Mouse (Mus musculus): ENCODE results near the gene Gm10073.

The Gm10073 gene

GRCm38 (mm10) chr8:106550906-106551305 lies 22.4 kb downstream of the Gm10073 start:
- no peak for DNase-seq (ENCODE audit: low read depth)

DNA sequence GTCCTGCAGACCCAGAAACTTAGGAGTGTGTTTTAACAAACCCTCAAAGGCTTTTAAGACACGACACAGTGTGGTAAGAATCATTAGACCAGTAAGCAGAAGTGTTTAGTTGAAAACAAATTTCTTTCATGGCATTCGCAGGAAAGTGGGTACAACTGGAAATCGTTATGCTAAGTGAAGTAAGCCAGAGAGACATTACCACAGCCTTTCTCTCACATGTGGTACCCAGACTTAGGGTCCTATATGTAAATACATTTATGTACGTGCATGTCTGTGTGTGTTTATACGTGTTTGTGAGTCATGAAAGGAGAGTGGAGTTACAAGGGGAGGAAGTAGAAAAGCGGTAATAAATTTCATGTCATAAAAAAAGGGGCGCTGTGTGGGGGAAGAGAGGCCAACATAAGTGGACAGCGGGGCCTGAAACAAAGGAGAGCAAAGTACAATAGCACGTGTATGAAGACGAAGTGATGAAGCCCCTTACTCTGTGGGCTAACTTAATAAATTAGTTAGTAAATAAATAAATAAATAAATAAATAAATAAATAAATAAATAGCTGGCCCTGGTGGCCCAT lies 24.8 kb downstream of the Gm10073 start:
- no peak for DNase-seq (ENCODE audit: low read depth)

GRCm38 (mm10) chr8:106546746-106547145 lies 26.5 kb downstream of the Gm10073 start:
- DNase-seq (ENCODE audit: low read depth) = peak; percentile 51

DNA sequence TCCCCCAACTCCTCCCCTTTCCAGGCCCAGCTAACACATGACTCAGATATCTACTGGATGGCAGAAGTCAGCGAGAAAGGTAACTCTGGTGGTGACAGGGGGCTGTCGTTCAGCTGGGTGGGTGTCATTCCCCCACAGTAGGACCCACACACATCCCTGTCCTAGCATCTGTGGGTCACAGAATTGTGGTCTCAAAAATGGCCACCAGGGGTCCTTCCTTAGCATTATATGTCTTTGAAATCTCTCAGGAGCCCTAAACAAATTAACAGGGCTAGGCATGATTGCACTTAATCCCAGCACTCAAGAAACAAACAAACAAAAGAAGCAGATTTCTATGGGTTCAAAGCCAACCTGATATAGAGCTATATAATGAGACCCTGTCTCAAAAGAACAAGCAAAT lies 28.1 kb downstream of the Gm10073 start:
- peak; percentile 28 for DNase-seq (ENCODE audit: low read depth)

- no peak for DNase-seq (ENCODE audit: low read depth)
These were observed 30.2 kb downstream of the Gm10073 start for GRCm38 (mm10) chr8:106543043-106543442.

- no peak for DNase-seq (ENCODE audit: low read depth)
These were observed 32.3 kb downstream of the Gm10073 start for GRCm38 (mm10) chr8:106541002-106541401.

DNA sequence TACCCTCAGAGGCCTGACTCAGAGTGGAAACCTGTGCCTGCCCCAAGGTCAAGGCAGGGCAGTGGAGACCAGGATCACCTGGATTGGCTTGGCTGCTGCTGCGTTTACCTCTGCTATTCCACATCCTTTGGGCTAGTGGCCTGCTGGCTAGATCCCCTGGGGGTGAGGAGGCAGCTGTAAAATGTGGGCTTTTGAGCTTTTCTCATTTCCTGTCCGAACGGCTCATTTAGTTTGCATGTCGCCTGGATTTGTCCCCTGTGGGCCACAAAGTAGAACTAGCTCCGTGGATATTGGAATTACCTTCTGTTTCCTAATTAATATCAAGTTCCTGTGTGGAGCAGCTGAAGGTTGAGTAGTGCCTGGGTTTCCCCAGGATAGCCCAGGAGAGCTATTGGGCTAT lies 34.1 kb downstream of the Gm10073 start:
- no peak for DNase-seq (ENCODE audit: low read depth)

GRCm38 (mm10) chr8:106535448-106535847 lies 37.8 kb downstream of the Gm10073 start:
- DNase-seq (ENCODE audit: low read depth) = peak; percentile 53

GRCm38 (mm10) chr8:106534449-106534848 lies 38.8 kb downstream of the Gm10073 start:
- DNase-seq (ENCODE audit: low read depth) = peak; percentile 80

DNA sequence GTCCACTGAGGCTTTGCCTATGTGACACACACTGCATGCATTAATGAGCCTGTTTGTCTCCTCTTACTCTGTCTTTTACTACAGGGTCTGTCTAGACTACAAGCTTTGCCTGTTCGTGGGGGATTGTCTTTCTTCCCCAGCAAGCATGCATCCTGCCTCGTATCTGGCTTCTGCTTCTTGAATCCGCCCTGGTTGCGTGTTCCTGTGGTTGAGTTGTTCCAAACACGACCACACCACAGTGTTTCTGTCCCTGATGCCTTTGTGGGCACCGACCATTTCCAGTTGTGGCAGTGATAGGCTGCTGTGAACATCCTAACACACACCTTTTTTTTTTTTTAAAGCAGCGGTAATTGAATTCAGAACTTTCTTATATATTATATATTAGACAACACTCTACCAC lies 39.6 kb downstream of the Gm10073 start:
- DNase-seq (ENCODE audit: low read depth) = peak; percentile 41

- peak; percentile 38 for DNase-seq (ENCODE audit: low read depth)
These were observed 42.7 kb downstream of the Gm10073 start for GRCm38 (mm10) chr8:106530566-106530965.

GRCm38 (mm10) chr8:106529885-106530482 lies 43.3 kb downstream of the Gm10073 start:
- DNase-seq (ENCODE audit: low read depth) = no peak

DNA sequence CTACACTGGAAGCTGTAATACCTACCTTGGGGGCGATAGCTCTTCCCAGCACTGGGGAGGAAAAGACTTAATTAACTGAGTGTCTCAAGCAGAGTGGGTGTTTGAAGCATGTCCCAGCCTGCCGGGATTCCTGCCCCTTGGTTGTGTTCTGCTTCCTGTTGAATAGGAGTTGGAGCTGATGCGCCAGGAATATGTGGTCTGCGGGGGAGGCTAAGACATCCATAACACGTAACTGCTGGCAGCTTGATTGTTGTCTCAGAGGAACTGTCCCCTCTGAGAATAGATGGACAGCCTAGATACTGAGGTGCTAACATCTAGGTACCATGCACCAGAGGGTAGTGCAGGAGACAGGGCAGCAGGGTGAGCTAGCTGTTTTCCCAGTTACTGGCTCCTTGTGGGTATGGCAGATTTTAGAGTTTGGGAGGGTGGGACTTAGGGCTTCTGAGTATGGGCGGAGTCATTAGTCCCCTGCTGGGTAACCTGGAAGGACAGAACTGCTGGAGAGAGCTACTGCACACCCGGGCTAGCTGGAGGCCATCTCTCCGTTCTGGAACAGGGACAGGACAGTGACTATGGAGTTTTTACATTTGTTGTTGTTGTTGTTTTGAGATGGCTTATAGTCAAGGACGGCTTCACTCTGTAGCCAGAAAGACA lies 44.5 kb downstream of the Gm10073 start:
- DNase-seq (ENCODE audit: low read depth) = no peak

DNA sequence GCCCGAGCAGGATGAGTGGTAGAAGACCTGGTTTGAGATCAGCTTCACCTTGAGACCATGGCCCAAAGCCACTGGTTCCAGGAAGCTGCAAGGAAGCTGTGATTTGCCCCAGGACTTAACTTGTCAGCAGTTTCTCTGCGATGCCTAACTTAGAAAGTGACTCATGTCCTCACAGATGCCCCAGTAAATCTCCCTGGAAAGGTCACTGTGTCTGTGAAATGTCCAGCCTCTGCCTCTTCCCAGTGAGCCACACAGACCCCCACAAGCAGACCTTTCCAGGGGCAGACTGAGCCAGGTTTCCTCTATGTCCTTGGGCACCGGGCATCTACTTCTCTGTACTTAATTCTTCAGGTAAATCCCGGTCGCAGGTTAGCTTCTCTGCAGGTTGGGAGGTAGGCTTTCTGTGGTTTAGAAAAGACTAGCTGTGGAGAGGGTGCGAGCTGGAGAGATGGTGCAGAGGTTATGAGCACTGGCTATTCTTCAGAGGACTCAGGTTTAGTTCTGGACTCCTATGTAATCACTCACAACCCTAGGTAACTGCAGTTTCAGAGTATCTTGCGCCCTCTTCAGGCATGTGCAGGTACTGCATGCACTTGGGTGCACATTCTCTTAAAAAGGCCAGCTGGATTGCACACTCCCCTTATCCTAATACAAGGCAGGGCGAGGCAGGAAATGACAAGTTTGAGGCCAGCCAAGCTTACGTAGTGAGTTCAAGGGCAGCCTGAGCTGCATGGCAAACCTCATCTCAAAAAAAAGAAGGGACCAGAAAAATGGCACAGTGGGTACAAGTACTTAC lies 45.8 kb downstream of the Gm10073 start:
- peak; percentile 30 for DNase-seq (ENCODE audit: low read depth)

DNA sequence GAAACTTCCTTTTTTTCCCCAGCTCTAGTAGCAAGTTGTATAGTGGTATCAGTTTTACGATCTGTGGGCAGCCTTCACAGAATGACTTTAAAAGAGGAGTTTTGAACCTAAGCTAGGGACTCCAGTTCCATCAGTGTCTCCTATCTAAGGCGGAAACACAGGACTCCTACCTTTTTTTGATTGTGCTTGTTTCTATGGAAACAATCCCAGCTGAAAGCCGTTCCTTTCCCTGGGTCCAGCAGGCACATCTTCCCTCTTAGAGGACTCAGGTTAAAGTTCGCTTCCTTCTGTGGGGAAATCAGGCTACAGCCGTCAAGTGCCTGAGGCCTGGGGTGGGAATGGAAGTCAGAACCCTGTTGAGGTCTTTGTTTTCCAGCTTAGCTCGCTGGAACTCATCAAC lies 46.5 kb downstream of the Gm10073 start:
- no peak for DNase-seq (ENCODE audit: low read depth)
